Mouse (Mus musculus) intestine, postnatal 0 days (tissue): ENCODE data around the gene Adamtsl5. TPM values are rescaled to one million over a fixed set of nuclear protein-coding genes. Genes with fewer than 3 reads are reported as not detected.

Experiments
- ATAC-seq: fragments of 200-750 bp; cut with Nextera tagmentation; 2 replicates; pipeline ENCODE4 v1.8.0; 2017; ENCODE audit warnings: mild to moderate bottlenecking, moderate TSS enrichment, moderate library complexity
- H3K27ac ChIP-seq: fragments of 300-500 bp; sonication (generic); 2 replicates; pipeline ENCODE4 v1.5.1; 2014; ENCODE audit warnings: mild to moderate bottlenecking, low read depth, low read length, moderate library complexity
- H3K27me3 ChIP-seq: fragments of 300-500 bp; sonication (generic); replicated peaks from 2 replicates; pipeline ENCODE4 v1.6.1; 2014; ENCODE audit warnings: low read length, mixed read lengths; ENCODE audit not compliant: control insufficient read depth, insufficient read depth
- H3K36me3 ChIP-seq: fragments of 300-500 bp; sonication (generic); 2 replicates; pipeline ENCODE4 v1.6.1; 2014; ENCODE audit warnings: mild to moderate bottlenecking, moderate library complexity; ENCODE audit not compliant: control insufficient read depth, insufficient read depth
- H3K4me1 ChIP-seq: fragments of 300-500 bp; sonication (generic); replicated peaks from 2 replicates; pipeline ENCODE4 v1.6.1; 2014; ENCODE audit warnings: antibody characterized with exemption, low read length, mixed read lengths; ENCODE audit not compliant: control insufficient read depth, insufficient read depth
- H3K4me2 ChIP-seq: fragments of 300-500 bp; sonication (generic); replicated peaks from 2 replicates; pipeline ENCODE4 v1.6.1; 2014; ENCODE audit warnings: low read depth, mild to moderate bottlenecking, moderate library complexity
- H3K4me3 ChIP-seq: fragments of 300-500 bp; sonication (generic); 2 replicates; pipeline ENCODE4 v1.5.1; 2014; ENCODE audit warnings: low read depth, low read length
- H3K9ac ChIP-seq: fragments of 300-500 bp; sonication (generic); 2 replicates; pipeline ENCODE4 v1.6.1; 2014; ENCODE audit warnings: mild to moderate bottlenecking, low read depth, low read length
- H3K9me3 ChIP-seq: fragments of 300-500 bp; sonication (generic); 2 replicates; pipeline ENCODE4 v1.6.1; 2016; ENCODE audit warnings: mixed run types; ENCODE audit not compliant: control insufficient read depth
- CTCF ChIP-seq: sonication (generic); IDR thresholded peaks from 2 replicates; pipeline ENCODE4 v1.5.1; 2016; ENCODE audit warnings: low read depth, mild to moderate bottlenecking, control low read depth, antibody characterized with exemption, moderate library complexity
- WGBS: fragments of 180-500 bp; shearing (Covaris S2); extraction: QIAGEN DNeasy Blood & Tissue Kit; methylation state at CpG from one replicate; pipeline ENCODE4 v1.1.7; 2014; 5-methylcytosine and 5-hydroxymethylcytosine counted together
- polyA plus RNA-seq: library from polyadenylated mRNA; unstranded; fragments of >200 nt; fragmentation: Nextera tagmentation; extraction: Ambion mirVana; gene quantifications from 2 replicates; pipeline ENCODE4 v1.2.1, GENCODE M21; 2015

The Adamtsl5 gene
- polyA plus RNA-seq, 1 experiment from 2014 or later: 46.7 TPM

- H3K27ac ChIP-seq: no peak overlapping the region
- H3K4me1 ChIP-seq: no peaks in the 10 kb centered on the region
- no peak for TF ChIP-seq CTCF
- no peak overlapping the region for H3K4me3 ChIP-seq
- no peak for ATAC-seq
- H3K4me2 ChIP-seq: no peak overlapping the region
- WGBS: 88% methylated on average over 6 of the region's 6 CpGs
- no peak overlapping the region for H3K9ac ChIP-seq
- no peaks in the 10 kb centered on the region for H3K36me3 ChIP-seq
- no peaks in the 10 kb centered on the region for H3K9me3 ChIP-seq
- peaks cover 5% of the 10 kb centered on the region; the same call in 1 of the 2 replicates for H3K27me3 ChIP-seq
Observed at GRCm38 (mm10) chr10:80368392-80368791, 20.2 kb upstream of the Adamtsl5 start.

DNA sequence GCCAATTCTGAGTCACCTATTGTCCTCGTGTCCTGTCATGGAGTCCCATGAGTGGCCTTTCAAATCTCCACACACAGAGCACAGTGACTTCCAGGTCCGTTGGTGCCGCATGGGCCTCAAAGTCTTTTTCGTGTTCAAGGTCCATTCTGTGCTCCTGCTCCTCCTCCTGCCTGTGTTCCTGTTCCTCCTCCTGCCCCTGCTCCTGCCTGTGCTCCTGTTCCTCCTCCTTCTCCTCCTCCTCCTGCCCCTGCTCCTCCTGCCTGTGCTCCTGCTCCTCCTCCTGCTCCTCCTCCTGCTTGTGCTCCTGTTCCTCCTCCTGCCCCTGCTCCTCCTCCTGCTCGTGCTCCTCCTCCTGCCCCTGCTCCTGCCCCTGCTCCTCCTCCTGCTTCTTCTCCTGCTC is 19.7 kb upstream of the Adamtsl5 start:
- ATAC-seq: 0 out of 2 replicates have a peak, but pooled peaks have one; percentile 12
- no peak overlapping the region for H3K9ac ChIP-seq
- no peaks in the 10 kb centered on the region for H3K4me1 ChIP-seq
- H3K27me3 ChIP-seq: peaks cover 5% of the 10 kb centered on the region; the same call in 1 of the 2 replicates
- no peaks in the 10 kb centered on the region for H3K9me3 ChIP-seq
- 37% methylated on average over 5 of the region's 5 CpGs for WGBS
- no peaks in the 10 kb centered on the region for H3K36me3 ChIP-seq
- H3K4me3 ChIP-seq: no peak overlapping the region
- no peak overlapping the region for H3K27ac ChIP-seq
- H3K4me2 ChIP-seq: no peak overlapping the region
- no peak for TF ChIP-seq CTCF

DNA sequence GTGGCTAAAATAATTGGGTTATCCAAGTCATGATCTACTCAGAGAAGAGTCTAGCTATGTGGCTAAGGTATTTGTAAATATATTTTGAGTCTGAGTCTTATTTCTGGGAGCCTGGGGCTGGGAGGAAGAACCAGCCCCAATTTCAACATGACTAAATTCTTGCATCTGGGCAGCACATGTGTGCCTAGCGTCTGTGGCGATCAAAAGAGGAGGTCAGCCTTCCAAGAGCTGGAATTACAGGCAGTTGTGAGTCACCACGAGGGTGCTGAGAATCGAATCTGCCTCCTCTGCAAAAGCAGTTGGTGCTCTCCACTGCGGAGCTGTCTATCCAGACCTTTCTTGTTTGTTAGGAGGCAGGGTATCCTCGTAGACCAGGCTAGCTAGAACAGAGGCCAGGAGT is 17.5 kb upstream of the Adamtsl5 start:
- WGBS: 71% methylated on average over 6 of the region's 6 CpGs
- Histone ChIP-seq H3K9ac (no peak overlapping the region), H3K9me3 (no peaks in the 10 kb centered on the region), H3K4me3 (no peak overlapping the region), H3K4me1 (no peaks in the 10 kb centered on the region), H3K4me2 (no peak overlapping the region), H3K27ac (no peak overlapping the region), H3K36me3 (no peaks in the 10 kb centered on the region), H3K27me3 (peaks cover 5% of the 10 kb centered on the region; the same call in 1 of the 2 replicates)
- no peak for TF ChIP-seq CTCF
- ATAC-seq: no peak

DNA sequence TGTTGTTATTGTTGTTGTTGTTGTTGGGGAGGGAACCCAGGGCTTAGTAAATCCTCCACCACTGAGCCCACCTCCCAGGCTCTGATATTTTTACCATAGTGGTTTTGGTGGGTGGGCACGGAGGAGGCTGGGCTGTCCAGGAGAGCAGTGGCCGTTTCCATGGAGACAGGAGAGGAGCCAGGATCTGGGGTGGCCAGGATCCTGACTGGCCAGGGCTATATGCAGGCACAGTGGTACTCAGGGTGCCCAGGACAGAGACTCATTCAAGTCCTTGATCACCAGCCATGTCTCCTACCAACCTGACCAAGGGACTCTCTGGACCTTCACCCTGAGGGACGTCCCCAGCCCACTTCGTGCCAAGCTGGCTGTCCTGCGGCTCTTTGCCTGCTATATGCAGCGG is 15.5 kb upstream of the Adamtsl5 start:
- Histone ChIP-seq H3K27me3 (peaks cover 12% of the 10 kb centered on the region), H3K9ac (no peak overlapping the region), H3K4me3 (no peak overlapping the region), H3K36me3 (no peaks in the 10 kb centered on the region), H3K9me3 (no peaks in the 10 kb centered on the region), H3K27ac (no peak overlapping the region), H3K4me1 (no peaks in the 10 kb centered on the region), H3K4me2 (no peak overlapping the region)
- no peak for ATAC-seq
- 43% methylated on average over 6 of the region's 6 CpGs for WGBS
- TF ChIP-seq CTCF: no peak

DNA sequence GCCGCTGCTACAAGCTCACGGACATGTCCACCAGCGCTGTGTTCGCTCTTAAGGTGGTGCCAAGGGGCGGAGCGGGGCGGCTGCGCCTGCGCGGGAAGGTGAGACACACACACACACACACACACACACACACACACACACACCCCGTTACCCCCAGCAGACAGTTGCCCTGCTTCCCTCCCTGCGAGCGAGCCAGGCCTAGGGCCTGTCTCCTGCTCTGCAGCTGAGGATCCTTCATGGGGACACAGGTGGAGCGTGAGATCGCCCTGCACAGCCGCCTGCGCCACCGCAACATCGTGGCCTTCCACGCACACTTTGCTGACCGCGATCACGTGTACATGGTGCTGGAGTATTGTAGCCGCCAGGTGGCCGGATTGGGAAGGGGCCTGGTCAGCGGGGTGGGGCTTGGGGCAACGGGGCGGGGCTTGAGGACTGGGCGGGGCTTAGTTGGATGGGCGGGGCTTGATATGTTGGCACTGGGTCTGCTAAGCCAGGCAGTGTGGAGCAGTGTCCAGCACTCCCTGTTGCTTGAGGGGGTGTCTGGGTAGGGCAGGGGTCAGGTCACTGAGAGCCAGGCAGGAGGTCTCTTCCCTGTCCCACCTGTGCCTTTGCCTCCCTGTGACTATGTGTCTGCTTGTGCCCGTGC is 9.9 kb upstream of the Adamtsl5 start:
- WGBS: 6% methylated on average over 30 of the region's 31 CpGs
- TF ChIP-seq CTCF: peak; percentile 48
- Histone ChIP-seq H3K4me3 (peak overlapping the region; percentile 25), H3K36me3 (no peaks in the 10 kb centered on the region), H3K27me3 (peaks cover 53% of the 10 kb centered on the region), H3K9ac (no peak overlapping the region), H3K4me2 (peak overlapping the region; percentile 61), H3K4me1 (0 out of 2 replicates have a peak, but pooled peaks cover 3% of the 10 kb centered on the region), H3K9me3 (no peaks in the 10 kb centered on the region), H3K27ac (no peak overlapping the region)
- ATAC-seq: peak; percentile 31

- peak overlapping the region; percentile 61 for H3K4me2 ChIP-seq
- no peak overlapping the region for H3K27ac ChIP-seq
- 0 out of 2 replicates have a peak, but pooled peaks have one; percentile 3 for ATAC-seq
- no peak overlapping the region for H3K9ac ChIP-seq
- H3K4me3 ChIP-seq: peak overlapping the region; percentile 25
- H3K4me1 ChIP-seq: 0 out of 2 replicates have a peak, but pooled peaks cover 3% of the 10 kb centered on the region
- 30% methylated on average over 7 of the region's 7 CpGs for WGBS
- no peaks in the 10 kb centered on the region for H3K36me3 ChIP-seq
- no peak for TF ChIP-seq CTCF
- no peaks in the 10 kb centered on the region for H3K9me3 ChIP-seq
- peaks cover 53% of the 10 kb centered on the region for H3K27me3 ChIP-seq
Observed at GRCm38 (mm10) chr10:80357336-80357735, 9.1 kb upstream of the Adamtsl5 start.
